Mouse (Mus musculus) adrenal gland, adult 10 weeks (tissue): ENCODE results near the gene Sirt3. TPM values are rescaled to one million over a fixed set of nuclear protein-coding genes. Genes with fewer than 3 reads are reported as not detected.

Experiments used
- polyA plus RNA-seq: library from polyadenylated mRNA; stranded (reverse); fragments of 350-450 nt; fragmentation: Illumina TruSeq; extraction: RNeasy Lipid Tissue Mini Kit (QIAGEN cat#74804); gene quantifications from one replicate; pipeline ENCODE4 v1.2.3, GENCODE M21; 2014; ENCODE audit warnings: low read depth, low replicate concordance

Gene Sirt3
- 2.4 TPM for polyA plus RNA-seq

GRCm38 (mm10) chr7:140881696-140882468 lies at the start of gene Sirt3, which contains the start of gene Psmd13:
Sirt3 (minus strand) TSS chr7:140882309.
Psmd13 (plus strand) TSS chr7:140881968.

GRCm38 (mm10) chr7:140920418-140921029 lies 38.4 kb upstream of the Sirt3 start, which contains the start of gene Nlrp6:
Nlrp6 (plus strand) TSS chr7:140920902.

GRCm38 (mm10) chr7:140900220-140900619 lies 18.1 kb upstream of the Sirt3 start, which contains the start of gene Cox8b:
Cox8b (minus strand) TSS chr7:140900446.

GRCm38 (mm10) chr7:140857550-140858505 lies 24.3 kb downstream of the Sirt3 start, which contains the start of gene Bet1l:
Bet1l (minus strand) TSS chr7:140857577.

GRCm38 (mm10) chr7:140856785-140857549 lies 25.1 kb downstream of the Sirt3 start, which contains the start of gene Ric8a:
Ric8a (plus strand) TSS chr7:140856957.

GRCm38 (mm10) chr7:140855860-140856784 lies 26.0 kb downstream of the Sirt3 start, which contains the start of gene Gm45785:
Gm45785 (minus strand) TSS chr7:140856331.

GRCm38 (mm10) chr7:140847755-140848580 lies 34.1 kb downstream of the Sirt3 start, which contains the start of gene Odf3:
Odf3 (plus strand) TSS chr7:140847805.

GRCm38 (mm10) chr7:140844905-140845665 lies 37.0 kb downstream of the Sirt3 start, which contains the start of gene Scgb1c1:
Scgb1c1 (plus strand) TSS chr7:140845547.

GRCm38 (mm10) chr7:140834968-140835757 lies 46.9 kb downstream of the Sirt3 start, which contains the start of gene Urah:
Urah (plus strand) TSS chr7:140835018.

GRCm38 (mm10) chr7:140821653-140822329 lies 60.3 kb downstream of the Sirt3 start, which contains the start of gene Zfp941:
Zfp941 (minus strand) TSS chr7:140822178.

Other genes starting within 250 kb of the Sirt3 start
- gene Olfr53, start 235.9 kb downstream of the Sirt3 start, polyA plus RNA-seq: not detected
- not detected for gene Olfr539, start 222.4 kb downstream of the Sirt3 start, polyA plus RNA-seq
- gene Olfr45, start 200.4 kb downstream of the Sirt3 start, polyA plus RNA-seq: not detected
- gene Olfr541, start 185.0 kb downstream of the Sirt3 start, polyA plus RNA-seq: not detected
- gene Cyp2e1, start 118.6 kb downstream of the Sirt3 start, polyA plus RNA-seq: 641 TPM
- gene Syce1, start 94.5 kb downstream of the Sirt3 start, polyA plus RNA-seq: not detected
- 2.6 TPM for gene Zfp941, start 60.1 kb downstream of the Sirt3 start, polyA plus RNA-seq
- gene Urah, start 47.3 kb downstream of the Sirt3 start, polyA plus RNA-seq: not detected
- not detected for gene Scgb1c1, start 36.8 kb downstream of the Sirt3 start, polyA plus RNA-seq
- not detected for gene Odf3, start 34.5 kb downstream of the Sirt3 start, polyA plus RNA-seq
- not detected for gene Gm45785, start 26.0 kb downstream of the Sirt3 start, polyA plus RNA-seq
- 6.5 TPM for gene Ric8a, start 25.4 kb downstream of the Sirt3 start, polyA plus RNA-seq
- 2.8 TPM for gene Bet1l, start 24.7 kb downstream of the Sirt3 start, polyA plus RNA-seq
- gene Psmd13, start 341 bp downstream of the Sirt3 start, polyA plus RNA-seq: 154 TPM
- gene Cox8b, start 18.1 kb upstream of the Sirt3 start, polyA plus RNA-seq: 4.0 TPM
- 0.35 TPM for gene Nlrp6, start 38.6 kb upstream of the Sirt3 start, polyA plus RNA-seq
- gene Pgghg, start 59.1 kb upstream of the Sirt3 start, polyA plus RNA-seq: 2.7 TPM
- gene Ifitm5, start 68.0 kb upstream of the Sirt3 start, polyA plus RNA-seq: not detected
- gene Gm45717, start 73.6 kb upstream of the Sirt3 start, polyA plus RNA-seq: not detected
- gene Ifitm2, start 73.7 kb upstream of the Sirt3 start, polyA plus RNA-seq: 160 TPM
- 1.6 TPM for gene Ifitm1, start 84.9 kb upstream of the Sirt3 start, polyA plus RNA-seq
- 14.5 TPM for gene Ifitm3, start 128.5 kb upstream of the Sirt3 start, polyA plus RNA-seq
- not detected for gene Ifitm6, start 135.6 kb upstream of the Sirt3 start, polyA plus RNA-seq
- not detected for gene Gm17387, start 146.8 kb upstream of the Sirt3 start, polyA plus RNA-seq
- gene B4galnt4, start 178.8 kb upstream of the Sirt3 start, polyA plus RNA-seq: not detected
- gene Pkp3, start 195.9 kb upstream of the Sirt3 start, polyA plus RNA-seq: not detected
- not detected for gene Sigirr, start 218.3 kb upstream of the Sirt3 start, polyA plus RNA-seq
- not detected for gene Ano9, start 235.5 kb upstream of the Sirt3 start, polyA plus RNA-seq
- 20.6 TPM for gene Ptdss2, start 240.1 kb upstream of the Sirt3 start, polyA plus RNA-seq